Mouse (Mus musculus) kidney, embryonic 15.5 days (tissue): ENCODE data around the gene Mrvi1. TPM values are rescaled to one million over a fixed set of nuclear protein-coding genes. Genes with fewer than 3 reads are reported as not detected.

Experiments used
- ATAC-seq: fragments of 200-750 bp; cut with Nextera tagmentation; replicated peaks from 2 replicates; pipeline ENCODE4 v1.8.0; 2017; ENCODE audit warnings: moderate TSS enrichment; ENCODE audit not compliant: low FRiP score
- H3K27ac ChIP-seq: fragments of 300-500 bp; sonication (generic); 2 replicates; pipeline ENCODE4 v1.5.1; 2015; ENCODE audit warnings: mild to moderate bottlenecking, inconsistent platforms
- H3K27me3 ChIP-seq: fragments of 300-500 bp; sonication (generic); 2 replicates; pipeline ENCODE4 v1.6.1; 2015; ENCODE audit warnings: inconsistent platforms
- H3K36me3 ChIP-seq: fragments of 300-500 bp; sonication (generic); 2 replicates; pipeline ENCODE4 v1.6.1; 2015; ENCODE audit warnings: inconsistent platforms
- H3K4me1 ChIP-seq: fragments of 300-500 bp; sonication (generic); 2 replicates; pipeline ENCODE4 v1.6.1; 2015; ENCODE audit warnings: inconsistent platforms
- H3K4me2 ChIP-seq: fragments of 300-500 bp; sonication (generic); 2 replicates; pipeline ENCODE4 v1.6.1; 2015; ENCODE audit warnings: moderate library complexity, mild to moderate bottlenecking, inconsistent platforms
- H3K4me3 ChIP-seq: fragments of 300-500 bp; sonication (generic); replicated peaks from 2 replicates; pipeline ENCODE4 v1.5.1; 2015; ENCODE audit warnings: mild to moderate bottlenecking, inconsistent platforms
- H3K9ac ChIP-seq: fragments of 300-500 bp; sonication (generic); 2 replicates; pipeline ENCODE4 v1.6.1; 2015; ENCODE audit warnings: mild to moderate bottlenecking, inconsistent platforms
- H3K9me3 ChIP-seq: fragments of 300-500 bp; sonication (generic); replicated peaks from 2 replicates; pipeline ENCODE4 v1.6.1; 2016; ENCODE audit warnings: inconsistent platforms
- WGBS: fragments of 180-500 bp; shearing (Covaris S2); methylation state at CpG from one replicate; pipeline ENCODE4 v1.1.7; 2015; ENCODE audit warnings: mixed read lengths; 5-methylcytosine and 5-hydroxymethylcytosine counted together
- polyA plus RNA-seq: library from polyadenylated mRNA; unstranded; fragments of >200 nt; fragmentation: Nextera tagmentation; extraction: Ambion mirVana; gene quantifications from 2 replicates; pipeline ENCODE4 v1.2.1, GENCODE M21; 2015

Gene Mrvi1
- polyA plus RNA-seq, 1 experiment from 2014 or later, result 15.8 TPM

DNA sequence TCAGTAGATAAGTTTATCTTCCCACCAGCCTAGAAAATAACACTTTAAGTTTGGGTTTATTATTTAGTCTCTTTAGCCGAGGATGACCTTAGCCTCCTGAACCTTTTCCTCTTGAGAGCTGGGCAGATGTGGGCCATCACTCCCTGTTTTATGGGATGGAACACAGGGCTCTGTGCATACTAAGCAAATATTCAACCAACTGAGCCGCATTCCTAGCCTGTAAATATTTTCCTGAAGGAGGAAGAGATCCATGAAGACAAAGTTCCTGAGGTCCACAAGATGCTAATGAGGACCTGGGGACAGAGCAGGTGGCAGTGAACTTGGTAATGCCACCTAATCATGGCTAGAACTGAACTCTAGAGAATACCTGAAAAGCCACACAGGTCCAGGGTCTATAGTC lies 9.5 kb downstream of the Mrvi1 start:
- Histone ChIP-seq H3K9me3 (no peaks in the 10 kb centered on the region), H3K4me1 (peaks cover 27% of the 10 kb centered on the region), H3K27me3 (no peaks in the 10 kb centered on the region), H3K27ac (peak overlapping the region; percentile 65), H3K4me2 (no peak overlapping the region), H3K9ac (no peak overlapping the region), H3K4me3 (no peak overlapping the region), H3K36me3 (no peaks in the 10 kb centered on the region)
- WGBS, result 18% methylated on average over 2 of the region's 2 CpGs
- ATAC-seq, result peak; percentile 71

DNA sequence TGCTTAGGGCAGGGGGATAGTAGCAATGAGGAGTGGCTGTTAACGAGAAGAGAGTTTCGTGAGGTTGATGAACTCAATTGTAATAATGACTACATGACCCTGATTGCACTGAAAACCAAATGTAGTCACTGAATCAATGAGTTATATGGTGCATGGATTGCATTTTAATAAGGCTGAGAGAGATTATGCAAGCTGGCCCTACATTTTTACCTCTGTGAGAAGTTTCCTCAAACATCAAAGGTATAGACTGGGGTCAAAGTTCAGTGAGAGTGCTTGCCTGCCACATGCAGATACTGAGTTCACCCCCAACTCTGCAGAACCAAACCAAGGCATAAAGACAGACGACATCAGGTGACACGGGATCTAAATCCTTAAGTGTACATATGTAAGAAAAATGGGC lies 14.9 kb downstream of the Mrvi1 start:
- Histone ChIP-seq H3K4me3 (no peak overlapping the region), H3K36me3 (no peaks in the 10 kb centered on the region), H3K9me3 (no peaks in the 10 kb centered on the region), H3K4me1 (peaks cover 21% of the 10 kb centered on the region), H3K27me3 (no peaks in the 10 kb centered on the region), H3K27ac (no peak overlapping the region), H3K9ac (no peak overlapping the region), H3K4me2 (no peak overlapping the region)
- 89% methylated on average over 4 of the region's 4 CpGs for WGBS
- no peak for ATAC-seq

DNA sequence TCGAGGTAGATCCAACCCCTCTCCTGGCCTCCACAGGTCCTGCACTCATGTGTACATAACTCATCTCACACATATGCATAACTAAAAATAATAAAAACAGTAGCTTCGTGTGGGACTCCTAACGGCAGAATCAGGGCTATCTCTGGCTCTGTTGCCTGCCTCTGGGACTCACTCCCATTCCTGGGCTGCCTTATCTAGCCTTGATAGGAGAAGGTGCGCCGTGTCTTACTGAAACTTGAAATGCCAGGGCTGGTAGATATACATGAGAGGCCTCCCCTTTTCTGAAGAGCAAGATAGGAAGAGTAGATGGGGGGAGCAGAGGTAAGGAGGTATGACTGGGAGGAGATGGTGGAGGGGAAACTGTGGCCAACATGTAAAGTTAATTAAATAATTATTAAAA lies 15.4 kb downstream of the Mrvi1 start:
- no peak overlapping the region for H3K27ac ChIP-seq
- peaks cover 19% of the 10 kb centered on the region for H3K4me1 ChIP-seq
- H3K4me3 ChIP-seq, result no peak overlapping the region
- H3K4me2 ChIP-seq, result no peak overlapping the region
- H3K27me3 ChIP-seq, result no peaks in the 10 kb centered on the region
- no peak overlapping the region for H3K9ac ChIP-seq
- WGBS, result 90% methylated on average over 5 of the region's 5 CpGs
- no peaks in the 10 kb centered on the region for H3K36me3 ChIP-seq
- no peaks in the 10 kb centered on the region for H3K9me3 ChIP-seq
- ATAC-seq, result no peak

DNA sequence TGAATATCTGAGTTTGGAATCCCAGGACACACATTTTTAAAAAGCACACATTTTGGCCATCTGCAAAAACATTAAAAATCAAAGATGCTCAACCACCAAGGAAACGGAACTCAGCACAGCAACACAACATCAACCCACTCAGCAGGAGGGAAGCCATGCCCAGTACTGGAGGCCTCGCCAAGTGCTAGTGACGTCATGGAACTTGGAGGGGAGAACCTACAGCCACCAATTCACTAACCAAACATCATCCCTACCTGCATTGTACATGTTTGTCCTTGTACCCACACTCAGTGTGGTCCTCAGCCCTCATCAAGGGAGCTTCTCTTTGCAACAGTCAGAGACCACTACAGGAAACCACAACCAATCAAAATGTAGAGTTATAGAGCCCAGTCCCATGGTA lies 16.9 kb downstream of the Mrvi1 start:
- no peak overlapping the region for H3K27ac ChIP-seq

DNA sequence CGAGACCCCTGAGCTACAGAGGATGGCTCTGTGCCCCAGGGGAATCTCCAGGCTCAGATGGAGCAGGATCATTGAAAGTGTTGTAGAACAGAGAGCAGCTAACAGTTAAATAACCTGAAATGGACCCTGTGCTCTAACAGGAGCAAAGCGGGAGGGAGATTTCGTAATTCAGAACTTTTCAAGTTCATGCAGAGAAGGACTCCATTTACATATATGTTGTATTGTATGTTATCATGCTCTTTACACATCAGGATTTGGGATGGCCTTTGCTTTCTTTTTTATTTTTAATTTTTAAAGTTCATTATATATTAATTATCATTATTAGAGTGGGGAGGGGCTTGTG lies 18.6 kb downstream of the Mrvi1 start:
- no peaks in the 10 kb centered on the region for H3K36me3 ChIP-seq
- no peak for ATAC-seq
- 71% methylated on average over 3 of the region's 3 CpGs for WGBS
- H3K4me1 ChIP-seq, result peaks cover 17% of the 10 kb centered on the region
- no peak overlapping the region for H3K4me2 ChIP-seq
- no peaks in the 10 kb centered on the region for H3K9me3 ChIP-seq
- H3K9ac ChIP-seq, result no peak overlapping the region
- no peak overlapping the region for H3K4me3 ChIP-seq
- H3K27me3 ChIP-seq, result no peaks in the 10 kb centered on the region
- 0 out of 2 replicates have a peak overlapping the region, but pooled peaks have one; percentile 7 for H3K27ac ChIP-seq

More for the DNA sequence above, 16.9 kb downstream of the Mrvi1 start:
- H3K4me1 ChIP-seq, result peaks cover 17% of the 10 kb centered on the region
- WGBS, result 86% methylated on average over 3 of the region's 3 CpGs
- no peak for ATAC-seq
- H3K4me2 ChIP-seq, result no peak overlapping the region
- no peak overlapping the region for H3K4me3 ChIP-seq
- no peaks in the 10 kb centered on the region for H3K36me3 ChIP-seq
- no peaks in the 10 kb centered on the region for H3K27me3 ChIP-seq
- no peak overlapping the region for H3K9ac ChIP-seq
- H3K9me3 ChIP-seq, result no peaks in the 10 kb centered on the region

DNA sequence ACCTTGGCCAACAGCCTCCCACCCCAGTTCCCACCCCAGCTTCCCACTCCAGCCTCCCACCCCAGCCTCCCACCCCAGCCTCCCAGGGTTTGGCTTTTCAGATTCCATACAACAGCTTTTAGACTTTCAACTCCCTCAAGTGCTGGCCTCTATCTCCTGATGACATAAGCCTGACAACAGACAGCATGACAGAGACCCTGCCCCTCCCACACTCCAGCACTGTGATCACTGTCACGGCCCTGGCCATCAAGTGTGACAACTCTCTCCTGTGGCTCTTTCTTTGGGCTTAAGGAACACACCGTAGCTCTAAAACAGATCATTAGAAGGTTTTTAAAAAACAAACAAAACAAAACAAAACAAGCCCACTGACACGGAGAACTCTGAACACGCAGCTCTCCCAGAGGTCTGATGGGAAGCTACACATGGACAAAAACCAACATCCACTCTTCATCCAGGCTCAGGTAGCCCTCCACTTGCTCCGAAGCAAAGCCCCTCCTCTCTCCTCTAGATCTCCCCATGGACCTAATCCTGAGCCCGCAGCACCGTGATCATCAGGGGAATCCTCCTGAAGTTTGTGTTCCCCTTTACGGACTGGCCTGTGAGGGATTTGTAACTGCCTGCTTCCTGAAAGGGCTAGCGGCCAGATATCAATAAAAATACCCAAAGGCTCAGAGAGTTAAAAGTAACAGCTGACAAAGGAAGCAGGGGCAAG lies 19.2 kb downstream of the Mrvi1 start:
- ATAC-seq, result 0 out of 2 replicates have a peak, but pooled peaks have one; percentile 43
- H3K9ac ChIP-seq, result no peak overlapping the region
- 44% methylated on average over 9 of the region's 9 CpGs for WGBS
- no peaks in the 10 kb centered on the region for H3K36me3 ChIP-seq
- no peak overlapping the region for H3K4me3 ChIP-seq
- peak overlapping the region; percentile 7; the same call in 1 of the 2 replicates for H3K27ac ChIP-seq
- peaks cover 17% of the 10 kb centered on the region for H3K4me1 ChIP-seq
- H3K4me2 ChIP-seq, result no peak overlapping the region
- no peaks in the 10 kb centered on the region for H3K27me3 ChIP-seq
- H3K9me3 ChIP-seq, result no peaks in the 10 kb centered on the region

DNA sequence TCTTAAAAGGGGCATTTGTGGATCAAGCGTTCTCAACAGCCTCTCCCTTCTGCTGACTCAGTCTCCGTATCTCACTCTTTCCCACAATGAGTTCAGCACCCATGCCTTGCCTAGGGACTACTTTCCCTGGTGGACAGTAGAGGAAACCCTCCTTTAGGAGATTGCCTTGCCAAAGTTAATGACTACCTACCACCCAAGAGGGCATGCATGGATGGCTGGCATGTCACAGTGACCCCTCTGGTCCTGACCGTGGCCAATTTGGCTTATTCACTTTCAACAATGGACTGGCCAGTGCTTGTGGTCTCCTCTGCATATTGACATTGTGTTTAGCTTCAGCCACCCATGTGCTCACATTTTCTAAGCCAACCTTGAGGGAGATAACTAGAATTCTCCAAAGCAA lies 19.8 kb downstream of the Mrvi1 start:
- H3K9ac ChIP-seq, result no peak overlapping the region
- no peak for ATAC-seq
- no peak overlapping the region for H3K4me3 ChIP-seq
- H3K36me3 ChIP-seq, result no peaks in the 10 kb centered on the region
- 84% methylated on average over 3 of the region's 3 CpGs for WGBS
- no peaks in the 10 kb centered on the region for H3K27me3 ChIP-seq
- H3K9me3 ChIP-seq, result no peaks in the 10 kb centered on the region
- H3K4me1 ChIP-seq, result peaks cover 21% of the 10 kb centered on the region
- no peak overlapping the region for H3K4me2 ChIP-seq
- 0 out of 2 replicates have a peak overlapping the region, but pooled peaks have one; percentile 7 for H3K27ac ChIP-seq

DNA sequence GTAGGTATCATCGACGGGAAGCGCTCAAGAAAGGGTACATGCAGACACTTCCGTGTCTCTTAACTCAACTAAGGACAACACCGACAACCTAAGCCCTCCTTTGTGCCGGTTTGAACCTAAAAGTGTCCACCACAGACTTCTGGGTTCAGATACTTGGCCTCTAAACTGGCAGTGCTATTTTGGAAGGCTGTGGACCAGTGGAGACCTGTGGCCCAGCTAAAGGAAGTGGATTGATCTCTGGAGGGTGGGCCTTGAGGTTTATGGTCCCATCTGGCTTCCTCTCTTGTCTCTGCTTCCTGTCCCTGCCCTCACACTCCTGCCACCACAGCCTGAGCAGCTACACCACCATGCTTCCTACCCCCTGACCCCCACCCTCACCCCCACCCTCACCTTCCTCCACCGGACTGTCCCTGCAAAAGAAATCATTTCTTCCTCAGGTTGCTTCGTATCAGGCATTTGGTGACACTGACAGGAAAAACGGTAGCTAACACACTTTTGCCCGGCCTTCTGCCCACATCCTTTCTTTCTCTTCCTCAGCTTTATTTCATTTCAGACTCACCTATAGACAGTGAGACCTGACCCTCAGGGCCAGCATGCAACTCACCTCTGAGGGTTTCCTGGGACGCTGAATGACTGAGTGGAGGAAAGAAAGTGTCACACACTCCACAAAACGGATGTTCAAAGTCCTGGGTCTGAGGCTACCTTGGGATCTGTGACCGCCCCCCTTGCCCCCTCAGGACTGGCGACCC lies 25.7 kb downstream of the Mrvi1 start:
- H3K36me3 ChIP-seq, result no peaks in the 10 kb centered on the region
- peaks cover 28% of the 10 kb centered on the region for H3K4me1 ChIP-seq
- no peaks in the 10 kb centered on the region for H3K9me3 ChIP-seq
- H3K27me3 ChIP-seq, result no peaks in the 10 kb centered on the region
- WGBS, result 82% methylated on average over 14 of the region's 14 CpGs
- H3K9ac ChIP-seq, result no peak overlapping the region
- ATAC-seq, result no peak
- no peak overlapping the region for H3K27ac ChIP-seq
- no peak overlapping the region for H3K4me2 ChIP-seq
- no peak overlapping the region for H3K4me3 ChIP-seq

DNA sequence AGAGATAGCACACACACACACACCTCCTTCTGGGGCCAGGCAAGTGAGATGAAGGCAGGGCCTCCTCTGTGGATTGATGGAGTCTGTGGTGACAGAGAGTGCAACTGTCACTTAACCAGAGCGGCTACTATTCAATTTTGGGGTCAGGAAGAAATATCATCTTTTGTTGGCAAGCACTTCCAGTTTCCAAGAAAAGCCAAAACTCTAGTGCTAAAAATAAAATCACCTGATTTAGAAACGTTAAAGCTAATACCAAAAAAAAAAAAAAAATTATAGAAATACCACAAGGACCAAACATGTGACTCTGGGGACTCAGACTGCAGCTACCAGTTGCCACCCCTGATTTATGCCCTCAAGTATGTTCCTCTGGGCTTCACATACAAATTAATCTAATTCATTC lies 26.7 kb downstream of the Mrvi1 start:
- WGBS, result 62% methylated on average over 2 of the region's 2 CpGs
- no peaks in the 10 kb centered on the region for H3K9me3 ChIP-seq
- no peak overlapping the region for H3K9ac ChIP-seq
- H3K27me3 ChIP-seq, result no peaks in the 10 kb centered on the region
- no peak for ATAC-seq
- no peak overlapping the region for H3K4me2 ChIP-seq
- H3K4me1 ChIP-seq, result peaks cover 26% of the 10 kb centered on the region
- H3K36me3 ChIP-seq, result no peaks in the 10 kb centered on the region
- no peak overlapping the region for H3K27ac ChIP-seq
- H3K4me3 ChIP-seq, result no peak overlapping the region

DNA sequence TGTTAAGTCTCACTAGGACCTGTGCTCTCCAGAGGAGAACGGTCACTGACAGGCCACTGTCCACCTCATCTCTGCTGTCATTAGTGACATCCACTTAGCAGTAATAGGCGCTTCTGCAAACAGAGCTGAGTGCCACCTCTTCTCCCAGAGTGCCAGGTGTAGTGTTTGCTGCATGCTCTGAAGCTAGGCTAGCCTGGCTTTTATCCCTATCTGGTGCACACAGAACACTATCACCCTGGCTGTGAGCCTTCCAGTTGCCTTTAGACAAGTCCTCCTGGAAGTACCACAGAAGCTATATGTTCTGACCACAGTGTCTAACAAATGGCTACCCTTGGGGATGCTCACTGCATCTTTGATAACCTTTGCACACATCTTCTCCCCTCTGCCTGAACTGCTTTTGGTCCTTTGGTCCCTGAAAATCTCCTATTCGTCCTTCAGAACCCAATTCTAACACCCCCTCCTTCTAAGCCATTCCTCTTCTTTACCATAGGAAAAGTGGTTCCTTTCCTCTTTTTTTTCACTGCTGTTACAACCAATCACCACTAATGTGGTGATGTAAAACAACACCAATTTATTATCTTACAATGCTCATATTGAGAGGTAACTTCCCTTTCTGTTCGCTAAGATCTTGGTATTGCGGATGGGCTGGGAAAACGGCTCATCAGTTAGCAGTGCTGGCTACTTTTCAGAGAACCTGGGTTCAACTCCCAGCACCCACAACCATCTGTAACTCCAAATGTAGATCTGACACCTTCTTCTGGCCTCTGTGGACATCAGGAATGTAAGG lies 28.0 kb downstream of the Mrvi1 start:
- Histone ChIP-seq H3K36me3 (no peaks in the 10 kb centered on the region), H3K4me3 (no peak overlapping the region), H3K9ac (no peak overlapping the region), H3K4me1 (peaks cover 26% of the 10 kb centered on the region), H3K27ac (0 out of 2 replicates have a peak overlapping the region, but pooled peaks have one; percentile 75), H3K27me3 (no peaks in the 10 kb centered on the region), H3K9me3 (no peaks in the 10 kb centered on the region), H3K4me2 (no peak overlapping the region)
- 84% methylated on average over 6 of the region's 6 CpGs for WGBS
- ATAC-seq, result no peak

DNA sequence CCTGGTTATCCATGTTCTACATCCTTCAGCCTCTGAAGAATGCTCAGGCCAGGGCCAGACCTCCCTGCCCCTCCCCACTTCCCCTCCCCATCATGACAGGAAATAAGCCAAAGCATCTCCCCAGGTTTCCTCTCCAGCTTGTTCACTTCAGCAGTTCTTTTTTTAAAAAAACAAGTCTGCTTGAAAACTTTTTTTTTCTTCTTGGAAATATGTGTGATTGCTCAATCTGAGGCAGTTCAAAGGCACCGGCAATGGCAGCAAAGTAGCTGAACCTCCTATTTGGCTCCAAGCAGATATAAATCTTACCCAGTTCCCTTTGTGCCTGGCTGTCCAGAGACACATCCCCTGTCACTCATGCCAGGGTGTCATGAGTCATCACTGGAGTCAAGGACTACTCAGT lies 29.1 kb downstream of the Mrvi1 start:
- Histone ChIP-seq H3K4me2 (no peak overlapping the region), H3K27me3 (no peaks in the 10 kb centered on the region), H3K36me3 (no peaks in the 10 kb centered on the region), H3K27ac (peak overlapping the region; percentile 75), H3K4me3 (no peak overlapping the region), H3K9ac (no peak overlapping the region; the same call in 1 of the 2 replicates), H3K4me1 (peaks cover 26% of the 10 kb centered on the region), H3K9me3 (no peaks in the 10 kb centered on the region)
- 50% methylated on average over 1 of the region's 1 CpGs for WGBS
- ATAC-seq, result 0 out of 2 replicates have a peak, but pooled peaks have one; percentile 40

DNA sequence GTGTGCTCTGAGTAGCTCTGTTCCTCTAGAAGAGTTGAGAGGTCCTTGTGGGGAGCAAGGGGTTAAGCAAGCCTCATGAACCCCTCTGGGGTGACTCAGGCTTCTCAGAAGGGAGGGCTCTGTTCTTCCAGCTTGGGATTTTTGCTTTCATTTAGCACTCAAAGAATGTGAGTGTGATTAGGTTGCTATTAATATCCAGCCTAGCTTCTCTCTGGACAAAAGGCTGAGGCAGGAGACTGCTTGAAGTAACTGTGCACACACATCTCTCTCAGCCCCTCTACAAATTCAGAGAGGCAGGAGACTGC lies 31.7 kb downstream of the Mrvi1 start:
- Histone ChIP-seq H3K9ac (no peak overlapping the region), H3K9me3 (no peaks in the 10 kb centered on the region), H3K27ac (no peak overlapping the region), H3K4me1 (peaks cover 14% of the 10 kb centered on the region), H3K4me3 (no peak overlapping the region), H3K4me2 (no peak overlapping the region), H3K27me3 (no peaks in the 10 kb centered on the region), H3K36me3 (no peaks in the 10 kb centered on the region)
- ATAC-seq, result no peak
